Mouse (Mus musculus) midbrain, embryonic 11.5 days (tissue): Measurements from ENCODE around the gene Olfr774. TPM values are rescaled to one million over a fixed set of nuclear protein-coding genes. Genes with fewer than 3 reads are reported as not detected.
"Not testable (repeated sequence)": the region's sequence is repeated elsewhere in the genome, so short reads cannot be mapped to it uniquely, and the experiment has no call there.

Experiments
- ATAC-seq: fragments of 200-750 bp; cut with Nextera tagmentation; 2 replicates; pipeline ENCODE4 v1.8.0; 2017; ENCODE audit warnings: moderate TSS enrichment, moderate library complexity; ENCODE audit not compliant: low FRiP score
- DNase-seq: peaks from one replicate; pipeline ENCODE4 v3.0.0; 2015; ENCODE audit warnings: low spot score; ENCODE audit errors: missing footprints
- H3K27ac ChIP-seq: fragments of 300-500 bp; sonication (generic); 2 replicates; pipeline ENCODE4 v1.5.1; 2014; ENCODE audit warnings: low read depth, low read length
- H3K27me3 ChIP-seq: fragments of 300-500 bp; sonication (generic); 2 replicates; pipeline ENCODE4 v1.6.1; 2014; ENCODE audit warnings: mild to moderate bottlenecking, low read length, moderate library complexity, mixed read lengths; ENCODE audit not compliant: control insufficient read depth, insufficient read depth
- H3K36me3 ChIP-seq: fragments of 300-500 bp; sonication (generic); 2 replicates; pipeline ENCODE4 v1.6.1; 2014; ENCODE audit warnings: mild to moderate bottlenecking, low read length, moderate library complexity, mixed read lengths; ENCODE audit not compliant: control insufficient read depth, insufficient read depth
- H3K4me1 ChIP-seq: fragments of 300-500 bp; sonication (generic); 2 replicates; pipeline ENCODE4 v1.6.1; 2014; ENCODE audit warnings: low read length; ENCODE audit not compliant: control insufficient read depth, insufficient read depth
- H3K4me2 ChIP-seq: fragments of 300-500 bp; sonication (generic); 2 replicates; pipeline ENCODE4 v1.6.1; 2014; ENCODE audit warnings: mild to moderate bottlenecking, moderate library complexity
- H3K4me3 ChIP-seq: fragments of 300-500 bp; sonication (generic); 2 replicates; pipeline ENCODE4 v1.5.1; 2014; ENCODE audit warnings: low read depth, low read length
- H3K9ac ChIP-seq: fragments of 300-500 bp; sonication (generic); 2 replicates; pipeline ENCODE4 v1.6.1; 2014; ENCODE audit warnings: low read length
- H3K9me3 ChIP-seq: fragments of 300-500 bp; sonication (generic); 2 replicates; pipeline ENCODE4 v1.6.1; 2016; ENCODE audit warnings: low read length; ENCODE audit not compliant: control insufficient read depth
- WGBS: fragments of 180-500 bp; shearing (Covaris S2); extraction: QIAGEN DNeasy Blood & Tissue Kit; methylation state at CpG from one replicate; pipeline ENCODE4 v1.1.7; 2014; 5-methylcytosine and 5-hydroxymethylcytosine counted together
- polyA plus RNA-seq: library from polyadenylated mRNA; unstranded; fragments of >200 nt; fragmentation: Nextera tagmentation; extraction: Ambion mirVana; gene quantifications from 2 replicates; pipeline ENCODE4 v1.2.1, GENCODE M21; 2014

Gene Olfr774
- polyA plus RNA-seq: not detected in 2 replicates

- no peak within 1 kb of the TSS for H3K4me3 ChIP-seq
- H3K4me2 ChIP-seq: no peak within 1 kb of the TSS
- H3K27me3 ChIP-seq: no peaks in the 10 kb centered on the region
- H3K9me3 ChIP-seq: no peaks in the 10 kb centered on the region
- WGBS: 69% methylated on average over 2 of the region's 2 CpGs
- H3K27ac ChIP-seq: no peak within 1 kb of the TSS
- no peaks in the 10 kb centered on the region for H3K4me1 ChIP-seq
- ATAC-seq: no peak
- no peak for DNase-seq
- no peak within 1 kb of the TSS for H3K9ac ChIP-seq
- H3K36me3 ChIP-seq: no peaks in the 10 kb centered on the region
These were observed at the start of gene Olfr774 for GRCm38 (mm10) chr10:129235904-129236303. Olfr774 (plus strand) TSS chr10:129236204.

GRCm38 (mm10) chr10:129187319-129187718 lies 48.7 kb upstream of the Olfr774 start, which contains the start of gene Olfr773:
Olfr773 (minus strand) TSS chr10:129187419.
- not testable (repeated sequence) for H3K4me3 ChIP-seq, H3K27ac ChIP-seq, H3K9ac ChIP-seq, H3K36me3 ChIP-seq, DNase-seq, H3K4me1 ChIP-seq, H3K27me3 ChIP-seq, H3K4me2 ChIP-seq, ATAC-seq, H3K9me3 ChIP-seq

- H3K4me1 ChIP-seq: no peaks in the 10 kb centered on the region
- ATAC-seq (no peak), DNase-seq (no peak)
- no peaks in the 10 kb centered on the region for H3K9me3 ChIP-seq
- H3K36me3 ChIP-seq: no peaks in the 10 kb centered on the region
- H3K27me3 ChIP-seq: no peaks in the 10 kb centered on the region
- 90% methylated on average over 1 of the region's 1 CpGs for WGBS
- no peak overlapping the region for H3K27ac ChIP-seq
- no peak overlapping the region for H3K4me3 ChIP-seq
- no peak overlapping the region for H3K9ac ChIP-seq
- no peak overlapping the region for H3K4me2 ChIP-seq
These were observed 5.3 kb upstream of the Olfr774 start for GRCm38 (mm10) chr10:129230737-129231136.

- no peaks in the 10 kb centered on the region for H3K9me3 ChIP-seq
- WGBS: 70% methylated on average over 3 of the region's 3 CpGs
- no peaks in the 10 kb centered on the region for H3K4me1 ChIP-seq
- no peaks in the 10 kb centered on the region for H3K36me3 ChIP-seq
- no peak within 1 kb of the TSS for H3K9ac ChIP-seq
- no peak within 1 kb of the TSS for H3K27ac ChIP-seq
- DNase-seq: no peak
- H3K27me3 ChIP-seq: no peaks in the 10 kb centered on the region
- H3K4me2 ChIP-seq: no peak within 1 kb of the TSS
- H3K4me3 ChIP-seq: no peak within 1 kb of the TSS
- no peak for ATAC-seq
These were observed 12.1 kb downstream of the Olfr774 start, which contains the start of gene Olfr775 for GRCm38 (mm10) chr10:129248112-129248511. Olfr775 (plus strand) TSS chr10:129248412.

GRCm38 (mm10) chr10:129258827-129259226 lies 22.8 kb downstream of the Olfr774 start, which contains the start of gene Olfr776:
Olfr776 (plus strand) TSS chr10:129259127.
- Histone ChIP-seq H3K9ac (no peak within 1 kb of the TSS), H3K4me1 (no peaks in the 10 kb centered on the region), H3K4me2 (no peak within 1 kb of the TSS), H3K36me3 (no peaks in the 10 kb centered on the region), H3K27me3 (no peaks in the 10 kb centered on the region), H3K4me3 (no peak within 1 kb of the TSS), H3K9me3 (no peaks in the 10 kb centered on the region), H3K27ac (no peak within 1 kb of the TSS)
- DNase-seq (no peak), ATAC-seq (no peak)

GRCm38 (mm10) chr10:129271081-129271535 lies 35.1 kb downstream of the Olfr774 start, which contains the start of gene Olfr777:
Olfr777 (minus strand) TSS chr10:129271485.
- Histone ChIP-seq H3K4me3 (no peak within 1 kb of the TSS), H3K4me1 (no peaks in the 10 kb centered on the region), H3K4me2 (no peak within 1 kb of the TSS), H3K27ac (no peak within 1 kb of the TSS), H3K9me3 (no peaks in the 10 kb centered on the region), H3K36me3 (no peaks in the 10 kb centered on the region), H3K27me3 (no peaks in the 10 kb centered on the region), H3K9ac (no peak within 1 kb of the TSS)
- DNase-seq (no peak), ATAC-seq (no peak)
- 96% methylated on average over 2 of the region's 2 CpGs for WGBS

Other genes with a start within 250 kb of the Olfr774 start
- not detected in 2 replicates for gene Olfr9, start 246.8 kb upstream of the Olfr774 start, polyA plus RNA-seq
- not detected in 2 replicates for gene Olfr763, start 225.4 kb upstream of the Olfr774 start, polyA plus RNA-seq
- gene Olfr764-ps1, start 196.3 kb upstream of the Olfr774 start, polyA plus RNA-seq: not detected in 2 replicates
- gene Olfr765, start 186.2 kb upstream of the Olfr774 start, polyA plus RNA-seq: not detected in 2 replicates
- gene Olfr766-ps1, start 167.2 kb upstream of the Olfr774 start, polyA plus RNA-seq: not detected in 2 replicates
- gene Olfr767, start 153.3 kb upstream of the Olfr774 start, polyA plus RNA-seq: not detected in 2 replicates
- not detected in 2 replicates for gene Olfr768, start 136.8 kb upstream of the Olfr774 start, polyA plus RNA-seq
- not detected in 2 replicates for gene Olfr769, start 118.3 kb upstream of the Olfr774 start, polyA plus RNA-seq
- not detected in 2 replicates for gene Olfr770, start 97.2 kb upstream of the Olfr774 start, polyA plus RNA-seq
- not detected in 2 replicates for gene Olfr771, start 71.5 kb upstream of the Olfr774 start, polyA plus RNA-seq
- gene Olfr772, start 58.3 kb upstream of the Olfr774 start, polyA plus RNA-seq: not detected in 2 replicates
- gene Olfr773, start 48.8 kb upstream of the Olfr774 start, polyA plus RNA-seq: not detected in 2 replicates
- not detected in 2 replicates for gene Olfr775, start 12.2 kb downstream of the Olfr774 start, polyA plus RNA-seq
- gene Olfr776, start 22.9 kb downstream of the Olfr774 start, polyA plus RNA-seq: not detected in 2 replicates
- not detected in 2 replicates for gene Olfr777, start 35.3 kb downstream of the Olfr774 start, polyA plus RNA-seq
- gene Olfr780, start 81.9 kb downstream of the Olfr774 start, polyA plus RNA-seq: not detected in 2 replicates
- not detected in 2 replicates for gene Olfr781, start 92.7 kb downstream of the Olfr774 start, polyA plus RNA-seq
- not detected in 2 replicates for gene Olfr782, start 112.6 kb downstream of the Olfr774 start, polyA plus RNA-seq
- 0.06 and 0.14 TPM in 2 replicates for gene Olfr784, start 147.9 kb downstream of the Olfr774 start, polyA plus RNA-seq
- gene Olfr785, start 169.2 kb downstream of the Olfr774 start, polyA plus RNA-seq: not detected in 2 replicates
- gene Olfr786, start 191.1 kb downstream of the Olfr774 start, polyA plus RNA-seq: not detected in 2 replicates
- gene Olfr787, start 225.7 kb downstream of the Olfr774 start, polyA plus RNA-seq: not detected in 2 replicates
- gene Olfr788, start 234.8 kb downstream of the Olfr774 start, polyA plus RNA-seq: not detected in 2 replicates
- gene Olfr789, start 248.5 kb downstream of the Olfr774 start, polyA plus RNA-seq: not detected in 2 replicates